Mouse (Mus musculus): Measurements from ENCODE around the gene Uqcrq.

GRCm38 (mm10) chr11:53453031-53453430 is 22.4 kb upstream of the Uqcrq start:
- no peak for TF ChIP-seq CTCF (IDR thresholded peaks at IDR 0.05; ENCODE audit: insufficient read depth, low read length)
- no peak for TF ChIP-seq POLR2A (IDR thresholded peaks at IDR 0.05; ENCODE audit: borderline replicate concordance, extremely low read depth, low read depth, low read length)
